Mouse (Mus musculus): Measurements from ENCODE around the gene Adtrp. TPM values are rescaled to one million over a fixed set of nuclear protein-coding genes. Genes with fewer than 3 reads are reported as not detected.

Gene Adtrp
- total RNA-seq, 4 experiments from 2014 or later, result 0.33 to 0.43 TPM; not detected in 2

DNA sequence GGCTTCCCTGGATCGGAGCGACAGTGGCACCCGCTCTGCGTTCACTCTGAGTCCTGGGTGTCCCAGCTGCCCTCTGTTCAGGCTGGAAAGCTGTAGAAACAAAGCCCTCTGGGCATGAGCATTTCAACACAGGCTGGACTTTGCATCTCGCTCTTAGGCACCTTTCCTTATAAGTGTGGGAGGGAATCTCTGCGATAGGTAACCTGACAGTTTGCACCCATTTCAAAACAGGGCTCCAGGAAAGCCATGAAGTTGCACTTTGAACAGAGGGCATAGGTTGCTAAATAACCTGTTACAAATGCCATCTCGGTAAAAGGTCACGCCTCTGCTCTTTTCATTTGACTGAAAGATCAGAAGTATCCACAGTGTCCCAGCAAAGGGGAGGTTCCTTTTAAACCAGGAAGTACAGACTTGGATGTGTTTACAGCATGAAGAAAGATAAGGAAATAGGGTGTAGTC, 19.2 kb downstream of the Adtrp start:
- DNase-seq (ENCODE audit: low spot score in 2 of 2), result no peak

- DNase-seq (ENCODE audit: low spot score in 2 of 2), result peak in 1 of 2 experiments; percentile 76
Observed at GRCm38 (mm10) chr13:41827581-41827980, 19.9 kb downstream of the Adtrp start.

- no peak for DNase-seq (ENCODE audit: low spot score in 2 of 2)
Observed at GRCm38 (mm10) chr13:41825379-41825966, 22.0 kb downstream of the Adtrp start.

GRCm38 (mm10) chr13:41823077-41823476, 24.4 kb downstream of the Adtrp start:
- DNase-seq (ENCODE audit: low spot score in 2 of 2), result peak in 1 of 2 experiments; percentile 74

GRCm38 (mm10) chr13:41822617-41823016, 24.9 kb downstream of the Adtrp start:
- DNase-seq (ENCODE audit: low spot score in 2 of 2), result peak; percentile 49 to 78

GRCm38 (mm10) chr13:41822091-41822490, 25.4 kb downstream of the Adtrp start:
- DNase-seq (ENCODE audit: low spot score in 2 of 2), result no peak

GRCm38 (mm10) chr13:41820947-41821346, 26.5 kb downstream of the Adtrp start:
- no peak for DNase-seq (ENCODE audit: low spot score in 2 of 2)

- DNase-seq (ENCODE audit: low spot score in 2 of 2), result peak in 1 of 2 experiments; percentile 46
Observed at GRCm38 (mm10) chr13:41819918-41820317, 27.6 kb downstream of the Adtrp start.

DNA sequence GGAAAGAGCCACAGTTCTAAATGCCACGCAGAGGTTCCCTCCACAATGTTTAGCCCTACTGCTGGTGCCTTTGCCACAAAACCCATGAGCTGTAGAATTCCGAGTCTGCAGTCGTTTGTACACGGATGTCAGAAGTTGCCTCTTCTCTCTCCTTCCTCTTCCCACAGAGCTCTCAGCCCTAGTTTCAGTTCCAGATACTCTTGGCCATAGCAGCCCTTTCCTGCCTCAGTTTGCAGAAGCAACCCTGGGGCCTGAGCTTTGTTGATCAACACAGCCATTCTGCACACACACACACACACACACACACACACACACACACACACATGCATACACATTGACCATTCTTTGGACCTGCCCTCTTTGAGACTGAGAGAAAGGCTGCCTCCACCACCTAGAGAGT, 28.0 kb downstream of the Adtrp start:
- DNase-seq (ENCODE audit: low spot score in 2 of 2), result no peak

- DNase-seq (ENCODE audit: low spot score in 2 of 2), result no peak
Observed at GRCm38 (mm10) chr13:41817583-41817982, 29.9 kb downstream of the Adtrp start.

DNA sequence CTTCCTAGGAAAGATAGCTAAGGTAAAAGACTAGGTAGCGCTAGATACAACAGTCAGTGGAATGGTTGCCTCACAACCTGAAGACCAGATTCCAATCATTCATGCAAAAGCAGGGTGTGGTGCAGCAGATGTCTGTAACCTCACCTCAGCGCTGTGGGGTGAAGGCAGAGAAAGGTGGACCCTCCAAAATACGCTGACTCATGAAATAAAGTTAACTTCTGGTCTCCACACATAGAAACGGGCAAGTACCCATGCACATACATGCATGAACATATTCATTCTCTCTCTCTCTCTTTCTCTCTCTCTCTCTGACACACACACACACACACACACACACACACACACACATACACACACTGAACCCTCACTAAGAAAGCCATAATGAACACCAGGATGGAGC, 30.8 kb downstream of the Adtrp start:
- no peak for DNase-seq (ENCODE audit: low spot score in 2 of 2)

DNA sequence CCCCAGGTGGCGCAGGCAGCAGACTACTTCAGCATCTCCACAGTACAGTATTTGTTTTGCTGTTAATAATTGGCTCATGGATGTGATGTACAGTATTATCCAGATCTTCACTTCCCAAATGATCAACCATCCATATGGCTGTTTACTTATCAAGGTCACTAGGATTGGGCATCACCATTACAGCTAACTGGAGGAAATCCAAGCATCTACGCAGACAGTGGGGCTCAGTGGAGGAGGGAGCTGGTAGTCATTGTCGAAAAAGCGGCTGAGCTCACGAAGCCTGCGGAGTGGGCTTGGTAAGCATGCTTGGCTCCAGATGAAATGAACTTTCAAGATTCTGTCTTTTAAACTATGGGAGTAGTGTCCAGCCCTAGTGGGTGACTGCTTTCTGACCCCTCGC, 36.7 kb downstream of the Adtrp start:
- no peak for DNase-seq (ENCODE audit: low spot score in 2 of 2)

- no peak for DNase-seq (ENCODE audit: low spot score in 2 of 2)
Observed at GRCm38 (mm10) chr13:41807815-41808214, 39.7 kb downstream of the Adtrp start.

DNA sequence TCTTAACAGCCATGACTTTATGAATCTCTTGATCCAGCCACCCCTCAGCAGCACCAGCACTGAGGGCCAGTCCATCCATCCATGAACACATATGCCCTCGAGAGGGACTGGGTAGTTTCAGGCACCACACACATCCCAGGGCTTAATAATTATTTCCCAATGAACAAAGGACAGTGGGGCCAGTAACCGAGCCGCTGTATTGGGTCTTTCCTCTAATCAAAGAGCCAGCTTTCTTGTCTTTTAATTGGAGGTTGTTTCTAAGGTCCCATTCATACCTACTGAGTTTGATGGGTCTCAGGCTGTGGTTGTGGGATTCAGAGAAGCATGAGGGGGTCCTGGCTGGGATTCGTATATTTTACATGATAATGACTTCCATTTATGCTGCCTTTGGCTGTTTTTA, 40.2 kb downstream of the Adtrp start:
- DNase-seq (ENCODE audit: low spot score in 2 of 2), result no peak

DNA sequence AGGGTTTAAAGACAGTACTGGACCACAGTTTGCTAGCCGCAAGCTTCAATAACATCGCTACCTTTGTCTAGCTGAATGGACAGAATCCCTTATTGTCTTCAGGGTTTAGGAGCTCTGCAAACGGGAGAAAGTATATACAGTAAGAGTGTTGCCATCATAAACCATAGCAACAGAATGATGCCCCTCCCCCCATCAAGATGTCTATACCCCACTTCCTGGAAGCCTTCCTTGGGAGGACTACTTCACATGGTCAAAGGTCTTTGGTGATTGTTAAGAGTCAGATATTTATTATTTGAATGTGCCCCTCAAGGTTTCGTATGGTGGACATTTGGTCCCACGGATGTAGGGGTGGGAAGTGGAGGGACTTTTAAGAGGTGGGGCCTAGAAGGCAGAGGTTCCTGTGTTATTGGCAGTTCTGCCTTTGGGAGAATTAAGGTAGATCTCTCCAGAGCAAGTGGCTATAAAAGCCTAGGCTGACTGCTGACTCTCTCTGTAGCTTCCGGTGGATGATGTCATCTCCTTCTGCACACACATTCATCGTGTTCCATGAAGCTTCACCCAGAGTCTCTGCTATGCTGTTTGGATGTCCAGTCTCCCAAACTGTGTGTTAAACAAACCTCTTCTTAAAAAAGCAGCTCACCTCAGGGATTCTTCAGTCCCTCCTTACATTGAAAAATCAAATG, 42.2 kb downstream of the Adtrp start:
- DNase-seq (ENCODE audit: low spot score in 2 of 2), result no peak

GRCm38 (mm10) chr13:41803656-41804265, 43.7 kb downstream of the Adtrp start:
- DNase-seq (ENCODE audit: low spot score in 2 of 2), result no peak

- DNase-seq (ENCODE audit: low spot score in 2 of 2), result peak; percentile 48 to 87
Observed at GRCm38 (mm10) chr13:41801177-41801636, 46.3 kb downstream of the Adtrp start.

DNA sequence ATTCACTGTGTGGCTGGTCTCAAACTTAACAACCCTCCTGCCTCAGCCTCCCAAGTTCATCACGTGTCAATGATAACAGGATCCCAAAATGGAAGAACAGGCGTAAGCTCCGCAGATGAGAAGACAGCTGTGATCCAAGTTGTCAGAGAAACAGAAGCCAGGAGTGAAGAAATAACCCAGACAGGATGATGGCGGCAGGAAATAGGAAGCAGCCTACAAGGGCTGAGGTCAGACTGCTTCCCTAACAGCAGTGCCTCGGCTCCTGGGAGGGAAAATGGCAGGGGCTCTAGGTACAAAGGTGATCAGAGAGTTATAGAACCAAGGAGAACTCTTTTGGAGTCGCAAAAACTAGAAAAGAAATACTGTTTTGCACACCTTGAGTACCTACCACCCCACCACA, 54.6 kb downstream of the Adtrp start:
- no peak for DNase-seq (ENCODE audit: low spot score in 2 of 2)

DNA sequence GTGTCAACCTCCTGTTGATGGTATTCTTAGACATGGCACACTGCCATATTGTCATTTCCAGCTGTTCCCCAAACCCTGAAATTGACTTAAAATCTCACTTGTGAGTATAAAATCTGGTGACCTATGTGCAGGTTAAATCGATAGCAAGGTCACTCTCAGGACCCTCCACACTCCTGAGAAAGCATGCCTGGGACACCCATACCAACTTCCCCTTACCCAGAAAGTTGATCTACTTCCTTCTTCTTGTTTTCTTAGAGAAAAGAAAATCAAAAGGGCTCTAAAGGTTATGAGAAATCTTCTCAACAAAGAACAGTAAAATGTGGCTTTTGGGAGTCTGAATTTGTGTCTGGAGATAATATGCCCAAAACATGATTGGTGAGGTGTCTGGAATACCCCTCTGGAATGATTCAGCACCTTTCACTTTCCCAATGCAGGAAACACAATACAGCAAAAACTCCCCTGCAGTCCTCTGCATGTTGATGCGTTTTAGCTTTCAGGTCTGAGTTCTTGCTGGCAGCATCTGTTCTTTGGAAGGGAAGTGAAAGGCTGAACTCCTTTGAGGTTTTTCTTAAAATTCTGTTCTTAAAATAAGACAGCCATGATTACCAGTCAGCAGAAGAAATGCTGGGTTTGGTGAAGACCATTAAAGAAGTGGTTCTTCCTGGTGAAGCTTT, 59.5 kb downstream of the Adtrp start:
- DNase-seq (ENCODE audit: low spot score in 2 of 2), result peak in 1 of 2 experiments; percentile 16

DNA sequence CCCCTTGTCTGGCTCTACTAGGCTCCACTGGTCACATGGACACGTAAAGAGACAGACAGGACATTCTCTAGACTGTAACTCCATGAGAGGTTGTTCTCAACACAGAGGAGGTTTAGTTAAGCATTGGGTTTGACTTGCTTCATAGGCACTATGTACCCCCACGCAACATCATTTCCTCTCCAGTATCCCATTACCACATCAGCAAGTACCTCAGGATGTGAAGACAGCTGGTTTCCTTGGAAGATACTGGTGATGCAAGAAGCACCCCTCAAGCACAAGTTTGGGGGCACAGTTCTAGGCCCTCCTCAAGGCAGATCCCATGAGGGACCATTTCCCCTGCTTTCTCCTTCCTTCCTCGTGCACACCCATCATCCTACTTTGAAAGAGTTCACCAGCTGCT, 60.8 kb downstream of the Adtrp start:
- no peak for DNase-seq (ENCODE audit: low spot score in 2 of 2)

- no peak for DNase-seq (ENCODE audit: low spot score in 2 of 2)
Observed at GRCm38 (mm10) chr13:41784889-41785701, 62.4 kb downstream of the Adtrp start.

Data from left cerebral cortex, adult 8-10 months (tissue).